Mouse (Mus musculus) E14TG2a.4 (cell line): ENCODE measurements at regions not wholly inside any gene's neighbourhood (a gene's known extent, or its start where the extent isn't known, plus 50 kb on each side); places are given as distances from the start of the nearest gene placed in this dataset.

Experiments used
- H3K27me3 ChIP-seq: 2 replicates; pipeline ENCODE4 v1.6.1; 2014; ENCODE audit warnings: low read length, control low read depth; ENCODE audit not compliant: insufficient read depth
- H3K36me3 ChIP-seq: 2 replicates; pipeline ENCODE4 v1.6.1; 2014; ENCODE audit warnings: low read length, control low read depth; ENCODE audit not compliant: insufficient read depth
- H3K4me1 ChIP-seq: replicated peaks from 2 replicates; pipeline ENCODE4 v1.6.1; 2014; ENCODE audit warnings: low read depth, low read length, control low read depth
- H3K4me3 ChIP-seq: replicated peaks from 2 replicates; pipeline ENCODE4 v1.5.1; 2014; ENCODE audit warnings: mild to moderate bottlenecking, low read length
- H3K9me3 ChIP-seq: 2 replicates; pipeline ENCODE4 v1.6.1; 2014; ENCODE audit warnings: low read length, control low read depth
- CTCF ChIP-seq: conservative IDR thresholded peaks from 2 replicates; pipeline ENCODE4 v1.5.1; 2014; ENCODE audit warnings: low read length
- NANOG ChIP-seq: IDR thresholded peaks from 2 replicates; pipeline ENCODE4 v1.6.1; 2014; ENCODE audit warnings: borderline replicate concordance, low read length, mixed read lengths
- POU5F1 ChIP-seq: IDR thresholded peaks from 2 replicates; pipeline ENCODE4 v1.6.1; 2014; ENCODE audit warnings: low read length, borderline replicate concordance

GRCm38 (mm10) chr7:72615232-72615631, 308.8 kb upstream of the Mctp2 start:
- H3K4me3 ChIP-seq = no peak overlapping the region
- H3K9me3 ChIP-seq = no peaks in the 10 kb centered on the region
- TF ChIP-seq NANOG (no peak), POU5F1 (no peak), CTCF (no peak)
- no peaks in the 10 kb centered on the region for H3K27me3 ChIP-seq
- H3K4me1 ChIP-seq = peaks cover 6% of the 10 kb centered on the region
- H3K36me3 ChIP-seq = no peaks in the 10 kb centered on the region

GRCm38 (mm10) chr7:72627369-72627768, 321.0 kb upstream of the Mctp2 start:
- no peaks in the 10 kb centered on the region for H3K27me3 ChIP-seq
- no peaks in the 10 kb centered on the region for H3K4me1 ChIP-seq
- H3K4me3 ChIP-seq = no peak overlapping the region
- no peaks in the 10 kb centered on the region for H3K36me3 ChIP-seq
- peaks cover 9% of the 10 kb centered on the region for H3K9me3 ChIP-seq
- TF ChIP-seq CTCF = no peak
- no peak for TF ChIP-seq POU5F1
- TF ChIP-seq NANOG = no peak

- Histone ChIP-seq H3K27me3 (no peaks in the 10 kb centered on the region), H3K4me1 (no peaks in the 10 kb centered on the region), H3K9me3 (no peaks in the 10 kb centered on the region), H3K4me3 (no peak overlapping the region), H3K36me3 (no peaks in the 10 kb centered on the region)
- TF ChIP-seq CTCF (no peak), POU5F1 (no peak), NANOG (no peak)
Measured at GRCm38 (mm10) chr7:72639566-72639965, 333.2 kb upstream of the Mctp2 start.

- TF ChIP-seq NANOG (no peak), CTCF (no peak), POU5F1 (no peak)
- no peak overlapping the region for H3K4me3 ChIP-seq
- H3K9me3 ChIP-seq = peaks cover 9% of the 10 kb centered on the region; the same call in 1 of the 2 replicates
- no peaks in the 10 kb centered on the region for H3K4me1 ChIP-seq
- no peaks in the 10 kb centered on the region for H3K36me3 ChIP-seq
- H3K27me3 ChIP-seq = 0 out of 2 replicates have a peak, but pooled peaks cover 9% of the 10 kb centered on the region
Measured at GRCm38 (mm10) chr7:72675018-72675417, 368.6 kb upstream of the Mctp2 start.

- H3K4me3 ChIP-seq = no peak overlapping the region
- TF ChIP-seq POU5F1 (no peak), CTCF (no peak), NANOG (no peak)
- H3K4me1 ChIP-seq = no peaks in the 10 kb centered on the region
- no peaks in the 10 kb centered on the region for H3K27me3 ChIP-seq
- H3K9me3 ChIP-seq = peaks cover 4% of the 10 kb centered on the region; the same call in 1 of the 2 replicates
- no peaks in the 10 kb centered on the region for H3K36me3 ChIP-seq
Measured at GRCm38 (mm10) chr7:72685803-72686202, 379.4 kb upstream of the Mctp2 start.

- no peaks in the 10 kb centered on the region for H3K4me1 ChIP-seq
- no peaks in the 10 kb centered on the region for H3K36me3 ChIP-seq
- peaks cover 4% of the 10 kb centered on the region; the same call in 1 of the 2 replicates for H3K9me3 ChIP-seq
- no peak overlapping the region for H3K4me3 ChIP-seq
- H3K27me3 ChIP-seq = no peaks in the 10 kb centered on the region
- TF ChIP-seq NANOG = no peak
- no peak for TF ChIP-seq CTCF
- no peak for TF ChIP-seq POU5F1
Measured at GRCm38 (mm10) chr7:72687356-72687755, 380.9 kb upstream of the Mctp2 start.

GRCm38 (mm10) chr7:72691396-72691795, 385.0 kb upstream of the Mctp2 start:
- no peaks in the 10 kb centered on the region for H3K36me3 ChIP-seq
- TF ChIP-seq NANOG (no peak), POU5F1 (no peak), CTCF (no peak)
- no peaks in the 10 kb centered on the region for H3K4me1 ChIP-seq
- peaks cover 19% of the 10 kb centered on the region for H3K9me3 ChIP-seq
- no peak overlapping the region for H3K4me3 ChIP-seq
- no peaks in the 10 kb centered on the region for H3K27me3 ChIP-seq

- H3K4me1 ChIP-seq = no peaks in the 10 kb centered on the region
- H3K27me3 ChIP-seq = no peaks in the 10 kb centered on the region
- H3K4me3 ChIP-seq = no peak overlapping the region
- H3K36me3 ChIP-seq = no peaks in the 10 kb centered on the region
- H3K9me3 ChIP-seq = peaks cover 23% of the 10 kb centered on the region
- no peak for TF ChIP-seq NANOG
- no peak for TF ChIP-seq POU5F1
- no peak for TF ChIP-seq CTCF
Measured at GRCm38 (mm10) chr7:72691859-72692258, 385.5 kb upstream of the Mctp2 start.

GRCm38 (mm10) chr7:72696736-72697135, 390.3 kb upstream of the Mctp2 start:
- Histone ChIP-seq H3K9me3 (peaks cover 20% of the 10 kb centered on the region), H3K4me3 (no peak overlapping the region), H3K36me3 (no peaks in the 10 kb centered on the region), H3K27me3 (no peaks in the 10 kb centered on the region), H3K4me1 (no peaks in the 10 kb centered on the region)
- TF ChIP-seq NANOG (no peak), POU5F1 (no peak), CTCF (no peak)
